Mouse (Mus musculus) induced T-regulatory cell, adult 2 months (primary cell): Measurements from ENCODE around the gene Pga5.

Source experiments
- DNase-seq: peaks from one replicate; pipeline ENCODE4 v3.0.0-alpha.2; 2012; ENCODE audit warnings: low read depth

The Pga5 gene

DNA sequence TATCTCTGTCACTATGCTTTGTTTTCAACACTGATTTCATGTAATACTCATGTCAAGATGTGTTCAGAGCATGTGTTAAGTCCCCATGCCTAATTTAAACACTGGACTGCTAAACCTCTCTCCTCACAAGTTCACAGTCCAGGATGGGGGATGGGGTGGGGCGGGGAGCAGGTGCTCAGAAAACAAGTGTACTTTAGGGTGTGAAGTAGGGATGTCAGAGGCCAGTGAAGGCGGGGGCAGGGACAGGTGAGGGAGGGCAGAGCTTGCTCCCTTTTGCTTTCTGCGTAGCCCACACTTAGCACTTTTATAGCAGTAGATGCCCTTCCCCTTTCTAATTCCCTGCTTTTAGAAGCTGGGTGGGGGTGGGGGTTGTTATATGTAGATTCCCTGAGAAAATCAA is 12.8 kb downstream of the Pga5 start:
- no peak for DNase-seq

DNA sequence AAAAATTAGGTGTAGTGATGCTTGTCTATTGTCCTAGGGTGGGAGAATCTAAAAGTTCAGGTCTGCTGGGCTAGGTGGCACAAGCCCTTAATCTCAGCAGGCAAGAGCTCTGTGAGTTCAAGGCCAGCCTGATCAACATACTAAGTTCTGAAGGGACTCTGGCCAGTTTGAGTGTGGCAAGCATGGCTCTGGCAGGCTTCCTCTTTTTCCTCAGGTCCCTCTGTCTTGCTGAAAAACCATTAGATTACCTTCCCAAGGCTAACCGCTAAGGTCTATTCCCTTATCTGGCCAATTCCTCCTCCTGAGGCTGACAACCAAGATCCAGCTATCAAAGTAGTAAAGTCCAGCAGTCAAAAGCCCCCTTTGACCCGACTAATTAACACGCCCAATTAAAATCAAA is 15.2 kb downstream of the Pga5 start:
- no peak for DNase-seq

DNA sequence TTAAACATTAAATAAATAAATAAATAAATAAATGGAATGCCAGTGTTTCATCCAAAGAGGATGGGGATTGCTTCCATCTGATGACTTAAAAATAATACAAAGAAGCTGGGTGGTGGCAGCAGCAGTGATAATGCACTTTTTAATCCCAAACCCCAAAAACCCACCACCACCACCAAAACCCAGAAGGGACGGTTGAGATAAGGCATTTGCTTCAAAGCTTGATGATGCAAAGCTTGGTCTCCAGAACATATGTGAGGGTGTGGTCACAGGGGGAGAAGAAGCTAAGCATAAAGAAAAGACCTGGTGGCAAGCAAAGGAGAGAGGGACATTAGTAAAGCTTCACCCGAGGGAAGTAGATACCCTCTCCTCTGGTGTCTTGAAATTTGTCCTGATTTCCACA is 16.0 kb downstream of the Pga5 start:
- DNase-seq = no peak

DNA sequence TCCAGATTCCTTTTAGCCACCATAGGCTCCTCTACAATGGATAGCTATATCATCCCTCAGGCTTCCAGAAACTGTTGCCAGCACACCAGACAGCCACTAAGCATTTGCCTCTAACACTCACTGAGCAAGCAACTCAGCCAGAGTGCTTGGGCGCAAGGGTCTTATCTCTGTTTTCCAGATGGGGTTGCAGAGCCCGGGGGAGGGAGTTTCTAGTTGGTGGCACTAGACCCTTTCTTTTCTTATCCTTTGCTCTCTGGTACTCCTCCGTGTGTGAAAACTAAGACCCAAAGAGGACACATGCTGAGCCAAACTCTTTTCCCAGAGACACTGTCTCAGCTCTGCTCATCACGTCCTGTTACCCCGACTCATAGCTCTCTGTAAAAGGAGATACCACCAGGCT is 16.5 kb downstream of the Pga5 start:
- no peak for DNase-seq

DNA sequence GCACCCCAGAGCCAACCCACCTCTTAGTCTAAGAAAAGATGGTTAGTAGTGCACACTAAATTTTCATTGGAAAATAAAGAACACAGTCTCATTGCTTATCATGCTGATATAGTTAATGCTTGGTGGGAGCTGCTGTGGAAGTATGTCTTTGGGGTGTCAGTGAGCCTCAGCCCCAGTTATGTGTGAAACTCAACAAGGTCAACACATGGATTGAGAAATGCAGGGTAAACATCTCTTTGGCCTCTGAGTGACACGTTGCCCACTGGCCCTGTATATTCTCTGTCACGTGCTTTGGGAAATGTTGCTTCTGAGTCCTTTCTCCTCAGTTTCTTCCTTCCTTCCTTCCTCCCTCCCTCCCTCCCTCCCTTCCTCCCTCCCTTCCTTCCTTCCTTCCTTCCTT is 19.5 kb downstream of the Pga5 start:
- DNase-seq = no peak

DNA sequence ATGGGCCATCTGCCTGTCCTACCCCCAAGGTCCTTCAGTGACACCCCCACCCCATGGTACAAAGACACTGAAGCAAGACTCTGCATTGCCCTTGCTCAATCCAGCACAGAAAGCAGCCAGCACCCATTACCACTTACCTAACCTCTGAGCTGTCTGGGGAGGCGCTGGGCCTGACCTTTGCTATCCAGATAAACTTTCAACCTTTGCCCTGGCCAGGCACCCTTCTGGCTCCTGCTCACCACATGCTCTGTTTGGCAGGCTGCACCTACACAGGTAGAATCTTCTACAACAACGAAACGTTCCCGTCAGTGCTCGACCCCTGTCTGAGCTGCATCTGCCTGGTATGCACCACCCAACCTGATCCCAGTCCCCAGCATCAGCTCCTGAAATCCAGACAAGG is 20.1 kb downstream of the Pga5 start:
- no peak for DNase-seq

DNA sequence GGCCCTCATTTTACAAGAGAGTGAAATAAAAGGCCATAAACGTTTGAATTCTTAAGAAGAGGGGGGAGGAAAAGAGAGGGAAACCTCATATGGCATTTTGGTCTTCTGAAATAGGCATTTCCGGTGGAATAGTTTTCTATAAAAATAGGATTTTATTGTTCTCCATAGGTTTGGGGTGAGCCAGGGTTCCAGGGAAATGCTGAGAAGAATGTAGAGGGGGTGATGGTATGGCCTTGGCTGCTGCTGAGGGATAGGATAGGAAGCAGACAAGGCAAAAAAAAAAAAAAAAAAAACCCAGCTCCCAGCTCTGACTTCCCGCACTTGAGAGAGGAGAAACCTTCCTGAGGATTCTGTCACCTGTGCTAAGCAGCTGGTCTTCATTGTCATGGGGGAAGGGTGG is 21.8 kb downstream of the Pga5 start:
- no peak for DNase-seq

DNA sequence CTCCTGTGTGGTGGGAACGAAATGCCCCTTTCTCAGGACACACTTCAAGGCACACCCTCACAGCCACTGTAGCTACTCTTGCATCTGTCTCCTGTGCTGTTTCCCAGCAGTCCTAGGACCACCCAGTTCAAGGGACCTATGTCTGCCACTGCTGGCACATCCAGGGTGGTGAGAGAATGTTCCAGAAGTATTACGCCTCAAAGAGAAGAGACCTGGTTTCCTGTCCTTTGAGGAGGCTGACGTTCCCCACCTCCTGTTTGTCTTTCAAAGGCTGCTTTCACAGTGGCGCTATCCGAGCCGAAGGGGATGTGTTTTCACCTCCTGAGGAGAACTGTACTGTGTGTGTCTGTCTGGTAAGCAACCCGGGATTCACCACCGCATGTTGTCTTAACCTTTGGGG is 29.7 kb downstream of the Pga5 start:
- DNase-seq = peak; percentile 18

DNA sequence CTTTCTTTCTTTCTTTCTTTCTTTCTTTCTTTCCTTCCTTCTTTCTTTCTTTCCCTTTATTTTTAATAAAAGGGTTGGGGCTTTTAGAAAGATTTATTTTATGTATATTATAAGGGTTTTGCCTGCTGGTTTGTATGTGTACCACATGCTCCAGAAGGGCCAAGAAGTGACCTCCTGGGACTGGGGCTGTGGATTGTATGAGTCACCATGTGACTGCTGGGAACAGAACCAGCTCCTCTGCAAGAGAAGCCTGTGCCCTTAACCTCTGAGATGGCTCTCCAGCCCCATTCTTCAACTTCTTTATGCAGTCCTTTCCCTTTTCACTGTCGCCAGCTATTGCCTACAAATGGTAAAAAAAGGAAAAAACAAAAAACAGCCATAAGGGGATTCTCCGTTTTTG is 32.3 kb downstream of the Pga5 start:
- DNase-seq = no peak

DNA sequence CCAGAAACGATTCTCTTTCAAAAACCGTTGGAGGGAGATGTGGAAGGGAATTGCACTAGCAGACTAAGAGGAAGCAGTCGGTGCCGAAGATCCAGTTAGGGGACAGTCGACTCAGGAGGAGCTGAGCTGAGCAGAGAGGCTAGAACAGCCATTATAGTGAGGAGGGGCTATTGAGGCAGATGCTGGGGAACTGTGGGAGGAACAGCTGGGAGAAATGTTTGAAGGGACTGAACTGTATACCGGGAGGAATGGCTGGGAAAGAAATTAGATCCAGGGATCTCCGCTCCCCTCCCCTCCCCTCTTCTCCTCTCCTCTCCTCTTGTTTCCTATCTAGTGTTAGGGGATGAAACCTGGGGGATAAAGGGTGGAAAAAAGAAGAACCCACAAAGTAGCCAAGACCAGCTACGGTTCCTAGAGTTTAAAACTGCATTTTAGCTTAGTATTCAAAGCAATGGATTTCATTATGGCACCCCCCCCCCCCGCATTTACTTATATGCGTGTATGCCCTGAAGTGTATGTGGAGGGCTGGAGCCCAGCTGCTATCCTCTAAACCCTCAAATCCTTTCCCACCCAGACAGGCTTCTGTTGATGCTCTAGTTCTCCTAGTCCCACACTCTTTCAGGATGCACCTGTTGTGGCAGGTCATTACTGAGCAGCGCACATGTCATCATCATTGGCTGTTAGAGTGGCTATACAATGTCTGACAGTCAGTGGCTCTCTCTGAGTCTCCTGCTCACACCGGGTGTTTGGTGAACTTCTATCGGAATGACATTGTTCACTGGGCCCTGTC is 37.1 kb downstream of the Pga5 start:
- no peak for DNase-seq

DNA sequence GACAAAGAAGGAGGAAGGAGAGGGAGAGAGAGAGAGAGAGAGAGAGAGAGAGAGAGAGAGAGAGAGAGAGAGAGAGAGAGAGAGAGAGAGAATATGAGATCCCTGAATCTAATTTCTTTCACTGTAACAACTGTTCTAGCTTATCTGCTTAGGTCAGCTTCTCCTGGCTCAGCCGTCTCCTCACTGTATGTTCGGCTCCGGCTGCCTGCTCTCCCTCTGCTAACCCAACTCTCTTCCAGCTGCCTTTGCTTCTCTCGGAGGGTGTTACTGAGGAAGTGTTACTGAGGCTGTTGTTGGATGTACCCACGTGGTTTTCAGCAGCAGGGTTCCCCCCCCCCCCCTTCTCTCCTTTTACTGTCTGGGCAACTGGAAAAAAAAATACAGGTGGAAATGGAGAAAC is 37.8 kb downstream of the Pga5 start:
- no peak for DNase-seq

DNA sequence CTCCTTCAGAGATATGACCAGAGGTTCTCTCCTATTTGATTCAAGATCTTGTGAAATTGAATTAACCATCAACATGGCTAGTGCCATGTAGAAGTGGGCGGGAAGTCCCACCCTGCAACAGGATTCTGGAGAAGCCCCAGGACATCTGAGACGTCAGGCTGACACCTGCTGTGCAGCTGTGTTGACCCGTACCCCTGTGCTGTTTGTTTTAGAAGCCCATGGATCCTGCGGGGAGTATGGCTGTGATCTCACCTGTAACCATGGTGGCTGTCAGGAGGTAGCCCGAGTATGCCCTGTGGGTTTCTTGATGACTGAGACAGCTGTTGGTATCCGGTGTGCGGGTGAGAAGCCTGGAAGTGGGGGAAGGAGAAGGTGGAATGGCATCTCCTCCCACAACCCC is 40.0 kb downstream of the Pga5 start:
- DNase-seq = no peak

DNA sequence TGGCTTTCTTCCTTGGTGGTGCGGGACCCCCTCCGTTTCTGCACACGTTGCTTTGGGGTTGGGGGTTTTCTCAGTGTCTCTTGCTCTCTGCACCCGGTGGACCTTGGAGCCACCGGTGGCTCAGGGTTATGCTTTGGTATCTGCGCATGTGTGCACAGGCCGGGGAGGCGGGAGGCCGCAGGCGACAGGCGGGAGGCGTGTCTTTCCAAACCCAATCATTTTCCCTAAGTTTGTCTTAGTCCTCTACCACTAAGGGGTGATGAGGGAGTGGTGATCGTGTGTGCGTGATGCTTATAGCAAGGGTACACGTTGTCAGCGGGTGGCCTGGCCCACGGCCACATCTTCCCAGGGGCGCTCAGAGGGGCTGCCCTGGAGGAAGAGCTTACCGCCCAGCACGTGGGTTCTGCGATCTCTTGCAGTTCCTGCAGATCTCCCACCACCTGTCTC is 43.0 kb downstream of the Pga5 start:
- DNase-seq = peak; percentile 21

DNA sequence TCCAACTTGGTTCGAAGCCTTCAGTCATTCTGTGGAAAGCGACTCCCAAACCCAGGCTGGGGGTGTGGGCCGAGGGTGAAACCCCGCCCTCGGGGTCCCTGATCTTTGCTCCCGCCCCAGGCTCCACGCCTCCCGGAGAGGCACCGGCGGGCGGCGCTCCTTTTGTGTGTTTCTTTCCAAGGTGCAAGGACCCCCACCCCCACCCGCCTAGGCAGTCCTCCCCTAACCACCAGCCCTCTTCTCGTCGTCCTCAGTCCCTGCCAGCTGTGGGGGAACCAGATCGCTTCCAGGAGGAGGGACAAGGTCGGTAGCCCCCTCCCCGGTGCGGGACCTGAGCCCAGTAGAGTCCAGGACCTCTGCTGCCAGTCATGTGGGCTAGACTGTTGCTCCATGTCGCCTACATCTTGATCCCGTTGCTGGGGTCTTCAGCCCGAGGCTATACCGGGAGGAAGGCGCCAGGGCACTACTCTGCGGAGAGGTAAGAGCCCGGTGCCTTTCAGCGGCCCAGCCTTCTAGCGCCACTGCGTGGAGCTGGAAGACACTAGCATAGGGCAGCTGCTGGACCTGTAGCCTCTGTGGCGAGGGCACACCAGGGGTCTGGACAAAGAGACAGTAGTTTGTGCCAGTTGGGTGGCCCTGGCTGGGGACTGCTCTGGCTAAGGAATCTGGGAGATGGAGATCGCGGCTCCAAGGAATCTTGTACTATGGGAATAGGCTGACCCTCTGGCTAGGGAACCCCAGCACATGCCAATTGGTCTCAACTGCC is 43.6 kb downstream of the Pga5 start, which contains the start of gene Vwce:
TSS of gene Vwce (plus strand) at position 108 of the 766 bp plus-strand sequence.
- DNase-seq = peak; percentile 22
